Mouse (Mus musculus): ENCODE measurements at regions not wholly inside any gene's neighbourhood (a gene's known extent, or its start where the extent isn't known, plus 50 kb on each side); places are given as distances from the start of the nearest gene placed in this dataset.

GRCm38 (mm10) chr9:59113859-59114258 lies 77.6 kb upstream of the Neo1 start:
- no peak for DNase-seq (ENCODE audit: low spot score)
- Histone ChIP-seq H3K9me3 (replicated peaks; ENCODE audit: control insufficient read depth, low read length) (no peaks in the 10 kb centered on the region), H3K27me3 (ENCODE audit: control insufficient read depth, insufficient read depth, low read length) (no peaks in the 10 kb centered on the region), H3K4me1 (ENCODE audit: control insufficient read depth, insufficient read depth, low read length) (no peaks in the 10 kb centered on the region), H3K4me3 (ENCODE audit: low read depth, low read length) (no peak overlapping the region), H3K4me2 (ENCODE audit: low read depth, low read length) (no peak overlapping the region), H3K27ac (replicated peaks; ENCODE audit: low read depth, low read length) (no peak overlapping the region), H3K9ac (replicated peaks; ENCODE audit: low read length) (no peak overlapping the region), H3K36me3 (replicated peaks; ENCODE audit: control insufficient read depth, insufficient read depth, low read depth, low read length) (no peaks in the 10 kb centered on the region)
- no peak for ATAC-seq (replicated peaks; ENCODE audit: insufficient number of reproducible peaks, low FRiP score, low TSS enrichment, low read depth)
- 69% methylated on average over 4 of the region's 4 CpGs for WGBS

- Histone ChIP-seq H3K36me3 (replicated peaks; ENCODE audit: control insufficient read depth, insufficient read depth, low read depth, low read length) (no peaks in the 10 kb centered on the region), H3K27ac (replicated peaks; ENCODE audit: low read depth, low read length) (no peak overlapping the region), H3K9me3 (replicated peaks; ENCODE audit: control insufficient read depth, low read length) (no peaks in the 10 kb centered on the region), H3K9ac (replicated peaks; ENCODE audit: low read length) (no peak overlapping the region), H3K4me2 (ENCODE audit: low read depth, low read length) (no peak overlapping the region), H3K4me1 (ENCODE audit: control insufficient read depth, insufficient read depth, low read length) (no peaks in the 10 kb centered on the region), H3K4me3 (ENCODE audit: low read depth, low read length) (no peak overlapping the region), H3K27me3 (ENCODE audit: control insufficient read depth, insufficient read depth, low read length) (no peaks in the 10 kb centered on the region)
- ATAC-seq (replicated peaks; ENCODE audit: insufficient number of reproducible peaks, low FRiP score, low TSS enrichment, low read depth) = no peak
- no peak for DNase-seq (ENCODE audit: low spot score)
- 82% methylated on average over 5 of the region's 5 CpGs for WGBS
Observed at GRCm38 (mm10) chr9:59099738-59100137, 63.5 kb upstream of the Neo1 start.

- no peak for DNase-seq (ENCODE audit: low spot score)
- Histone ChIP-seq H3K36me3 (replicated peaks; ENCODE audit: control insufficient read depth, insufficient read depth, low read depth, low read length) (no peaks in the 10 kb centered on the region), H3K4me1 (ENCODE audit: control insufficient read depth, insufficient read depth, low read length) (no peaks in the 10 kb centered on the region), H3K27ac (replicated peaks; ENCODE audit: low read depth, low read length) (no peak overlapping the region), H3K9ac (replicated peaks; ENCODE audit: low read length) (no peak overlapping the region), H3K9me3 (replicated peaks; ENCODE audit: control insufficient read depth, low read length) (no peaks in the 10 kb centered on the region), H3K27me3 (ENCODE audit: control insufficient read depth, insufficient read depth, low read length) (no peaks in the 10 kb centered on the region), H3K4me2 (ENCODE audit: low read depth, low read length) (no peak overlapping the region), H3K4me3 (ENCODE audit: low read depth, low read length) (no peak overlapping the region)
- 37% methylated on average over 4 of the region's 4 CpGs for WGBS
- no peak for ATAC-seq (replicated peaks; ENCODE audit: insufficient number of reproducible peaks, low FRiP score, low TSS enrichment, low read depth)
Observed at GRCm38 (mm10) chr9:59097564-59097963, 61.3 kb upstream of the Neo1 start.

GRCm38 (mm10) chr9:59096551-59097268 lies 60.5 kb upstream of the Neo1 start:
- no peak overlapping the region for H3K27ac ChIP-seq (replicated peaks; ENCODE audit: low read depth, low read length)

GRCm38 (mm10) chr9:59095626-59096025 lies 59.4 kb upstream of the Neo1 start:
- 85% methylated on average over 7 of the region's 7 CpGs for WGBS
- no peaks in the 10 kb centered on the region for H3K36me3 ChIP-seq (replicated peaks; ENCODE audit: control insufficient read depth, insufficient read depth, low read depth, low read length)
- no peak for ATAC-seq (replicated peaks; ENCODE audit: insufficient number of reproducible peaks, low FRiP score, low TSS enrichment, low read depth)

More at GRCm38 (mm10) chr9:59096551-59097268, 60.5 kb upstream of the Neo1 start:
- H3K9me3 ChIP-seq (replicated peaks; ENCODE audit: control insufficient read depth, low read length) = no peaks in the 10 kb centered on the region
- WGBS = 47% methylated on average over 12 of the region's 12 CpGs
- DNase-seq (ENCODE audit: low spot score) (peak; percentile 17), ATAC-seq (replicated peaks; ENCODE audit: insufficient number of reproducible peaks, low FRiP score, low TSS enrichment, low read depth) (no peak)
- H3K9ac ChIP-seq (replicated peaks; ENCODE audit: low read length) = no peak overlapping the region
- H3K4me1 ChIP-seq (ENCODE audit: control insufficient read depth, insufficient read depth, low read length) = no peaks in the 10 kb centered on the region
- H3K4me2 ChIP-seq (ENCODE audit: low read depth, low read length) = no peak overlapping the region
- H3K36me3 ChIP-seq (replicated peaks; ENCODE audit: control insufficient read depth, insufficient read depth, low read depth, low read length) = no peaks in the 10 kb centered on the region
- no peaks in the 10 kb centered on the region for H3K27me3 ChIP-seq (ENCODE audit: control insufficient read depth, insufficient read depth, low read length)
- no peak overlapping the region for H3K4me3 ChIP-seq (ENCODE audit: low read depth, low read length)

GRCm38 (mm10) chr9:59094106-59094505 lies 57.9 kb upstream of the Neo1 start:
- H3K9me3 ChIP-seq (replicated peaks; ENCODE audit: control insufficient read depth, low read length) = no peaks in the 10 kb centered on the region
- no peak for DNase-seq (ENCODE audit: low spot score)
- no peaks in the 10 kb centered on the region for H3K4me1 ChIP-seq (ENCODE audit: control insufficient read depth, insufficient read depth, low read length)
- H3K9ac ChIP-seq (replicated peaks; ENCODE audit: low read length) = no peak overlapping the region
- ATAC-seq (replicated peaks; ENCODE audit: insufficient number of reproducible peaks, low FRiP score, low TSS enrichment, low read depth) = no peak
- no peak overlapping the region for H3K4me2 ChIP-seq (ENCODE audit: low read depth, low read length)
- no peak overlapping the region for H3K27ac ChIP-seq (replicated peaks; ENCODE audit: low read depth, low read length)
- no peak overlapping the region for H3K4me3 ChIP-seq (ENCODE audit: low read depth, low read length)
- 86% methylated on average over 4 of the region's 4 CpGs for WGBS
- H3K27me3 ChIP-seq (ENCODE audit: control insufficient read depth, insufficient read depth, low read length) = no peaks in the 10 kb centered on the region
- no peaks in the 10 kb centered on the region for H3K36me3 ChIP-seq (replicated peaks; ENCODE audit: control insufficient read depth, insufficient read depth, low read depth, low read length)

More at GRCm38 (mm10) chr9:59095626-59096025, 59.4 kb upstream of the Neo1 start:
- Histone ChIP-seq H3K4me2 (ENCODE audit: low read depth, low read length) (no peak overlapping the region), H3K27me3 (ENCODE audit: control insufficient read depth, insufficient read depth, low read length) (no peaks in the 10 kb centered on the region), H3K4me1 (ENCODE audit: control insufficient read depth, insufficient read depth, low read length) (no peaks in the 10 kb centered on the region), H3K9ac (replicated peaks; ENCODE audit: low read length) (no peak overlapping the region), H3K4me3 (ENCODE audit: low read depth, low read length) (no peak overlapping the region), H3K27ac (replicated peaks; ENCODE audit: low read depth, low read length) (no peak overlapping the region), H3K9me3 (replicated peaks; ENCODE audit: control insufficient read depth, low read length) (no peaks in the 10 kb centered on the region)
- no peak for DNase-seq (ENCODE audit: low spot score)

GRCm38 (mm10) chr9:59091179-59091578 lies 54.9 kb upstream of the Neo1 start:
- 85% methylated on average over 3 of the region's 3 CpGs for WGBS
- no peak for ATAC-seq (replicated peaks; ENCODE audit: insufficient number of reproducible peaks, low FRiP score, low TSS enrichment, low read depth)
- H3K27ac ChIP-seq (replicated peaks; ENCODE audit: low read depth, low read length) = no peak overlapping the region

GRCm38 (mm10) chr9:59087704-59088103 lies 51.5 kb upstream of the Neo1 start:
- H3K9ac ChIP-seq (replicated peaks; ENCODE audit: low read length) = no peak overlapping the region
- H3K4me2 ChIP-seq (ENCODE audit: low read depth, low read length) = no peak overlapping the region
- no peaks in the 10 kb centered on the region for H3K9me3 ChIP-seq (replicated peaks; ENCODE audit: control insufficient read depth, low read length)
- H3K36me3 ChIP-seq (replicated peaks; ENCODE audit: control insufficient read depth, insufficient read depth, low read depth, low read length) = no peaks in the 10 kb centered on the region
- ATAC-seq (replicated peaks; ENCODE audit: insufficient number of reproducible peaks, low FRiP score, low TSS enrichment, low read depth) (no peak), DNase-seq (ENCODE audit: low spot score) (no peak)
- H3K27ac ChIP-seq (replicated peaks; ENCODE audit: low read depth, low read length) = no peak overlapping the region
- 77% methylated on average over 3 of the region's 3 CpGs for WGBS
- no peaks in the 10 kb centered on the region for H3K27me3 ChIP-seq (ENCODE audit: control insufficient read depth, insufficient read depth, low read length)
- no peak overlapping the region for H3K4me3 ChIP-seq (ENCODE audit: low read depth, low read length)
- no peaks in the 10 kb centered on the region for H3K4me1 ChIP-seq (ENCODE audit: control insufficient read depth, insufficient read depth, low read length)

More at GRCm38 (mm10) chr9:59091179-59091578, 54.9 kb upstream of the Neo1 start:
- DNase-seq (ENCODE audit: low spot score) = no peak
- no peak overlapping the region for H3K4me3 ChIP-seq (ENCODE audit: low read depth, low read length)
- H3K4me1 ChIP-seq (ENCODE audit: control insufficient read depth, insufficient read depth, low read length) = no peaks in the 10 kb centered on the region
- H3K9ac ChIP-seq (replicated peaks; ENCODE audit: low read length) = no peak overlapping the region
- H3K4me2 ChIP-seq (ENCODE audit: low read depth, low read length) = no peak overlapping the region
- no peaks in the 10 kb centered on the region for H3K27me3 ChIP-seq (ENCODE audit: control insufficient read depth, insufficient read depth, low read length)
- no peaks in the 10 kb centered on the region for H3K9me3 ChIP-seq (replicated peaks; ENCODE audit: control insufficient read depth, low read length)
- H3K36me3 ChIP-seq (replicated peaks; ENCODE audit: control insufficient read depth, insufficient read depth, low read depth, low read length) = no peaks in the 10 kb centered on the region
